Mouse (Mus musculus) CD4-positive, CD25-positive, alpha-beta regulatory T cell, adult 9 weeks (primary cell): Measurements from ENCODE around the gene Cfap97d2. TPM values are rescaled to one million over a fixed set of nuclear protein-coding genes. Genes with fewer than 3 reads are reported as not detected.

Experiments used
- polyA plus RNA-seq: library from polyadenylated mRNA; unstranded; fragments of 100-300 nt; shearing (Covaris generic); gene quantifications from one replicate; pipeline ENCODE4 v1.2.1, GENCODE M21; 2017

Gene Cfap97d2
- not detected for polyA plus RNA-seq

GRCm38 (mm10) chr8:13705668-13706067 is at the start of gene Cfap97d2:
TSS of gene Cfap97d2 (plus strand) at chr8:13705889.

GRCm38 (mm10) chr8:13677413-13677883 is 28.2 kb upstream of the Cfap97d2 start, which contains the start of gene Rasa3:
TSS of gene Rasa3 (minus strand) at chr8:13677603.

GRCm38 (mm10) chr8:13756982-13757804 is 51.5 kb downstream of the Cfap97d2 start, which contains the start of gene Cdc16:
TSS of gene Cdc16 (plus strand) at chr8:13757676.

GRCm38 (mm10) chr8:13785250-13785763 is 79.6 kb downstream of the Cfap97d2 start, which contains the start of gene Upf3a:
TSS of gene Upf3a (plus strand) at chr8:13785615.

Other genes starting within 250 kb of the Cfap97d2 start
- gene Gas6, start 211.4 kb upstream of the Cfap97d2 start, polyA plus RNA-seq: not detected
- gene 1700029H14Rik, start 143.4 kb upstream of the Cfap97d2 start, polyA plus RNA-seq: not detected
- 195 TPM for gene Rasa3, start 28.3 kb upstream of the Cfap97d2 start, polyA plus RNA-seq
- 21.6 TPM for gene Cdc16, start 51.8 kb downstream of the Cfap97d2 start, polyA plus RNA-seq
- 17.8 TPM for gene Upf3a, start 79.7 kb downstream of the Cfap97d2 start, polyA plus RNA-seq
- not detected for gene AF366264, start 132.5 kb downstream of the Cfap97d2 start, polyA plus RNA-seq
- 46.5 TPM for gene Champ1, start 163.8 kb downstream of the Cfap97d2 start, polyA plus RNA-seq
- gene Coprs, start 184.4 kb downstream of the Cfap97d2 start, polyA plus RNA-seq: 0.53 TPM